Mouse (Mus musculus) gastrocnemius, adult 8-10 months (tissue): Measurements from ENCODE around the gene Ppdpf. TPM values are rescaled to one million over a fixed set of nuclear protein-coding genes. Genes with fewer than 3 reads are reported as not detected.
A peak's percentile ranks its signal among the peaks of the same experiment; 100 is the strongest.

Experiments used
- DNase-seq, 2 experiments: peaks; one replicate each; pipeline ENCODE4 v3.0.0; 2022; ENCODE audit warnings: low spot score in 2 of 2
- total RNA-seq, 4 experiments: library from RNA; stranded (reverse); gene quantifications; 2 replicates each; pipeline ENCODE4 v1.2.4; 2022

Ppdpf gene
- total RNA-seq, 4 experiments from 2014 or later, result 38.4 to 43.8 (median 40.1) TPM

- DNase-seq, result no peak
Measured at GRCm38 (mm10) chr2:181216037-181216436, 29.0 kb downstream of the Ppdpf start.

GRCm38 (mm10) chr2:181218881-181219485 lies 31.9 kb downstream of the Ppdpf start:
- DNase-seq, result no peak

GRCm38 (mm10) chr2:181219538-181220216 lies 32.6 kb downstream of the Ppdpf start, which contains the start of gene Fndc11:
TSS of gene Fndc11 (plus strand) at chr2:181220013.
- DNase-seq, result peak in 1 of 2 experiments; percentile 53

- no peak for DNase-seq
Measured at GRCm38 (mm10) chr2:181220361-181220760, 33.3 kb downstream of the Ppdpf start.

GRCm38 (mm10) chr2:181224994-181225393 lies 37.9 kb downstream of the Ppdpf start:
- no peak for DNase-seq

GRCm38 (mm10) chr2:181227122-181227521 lies 40.1 kb downstream of the Ppdpf start:
- DNase-seq, result no peak

GRCm38 (mm10) chr2:181228335-181228734 lies 41.3 kb downstream of the Ppdpf start:
- DNase-seq, result no peak

GRCm38 (mm10) chr2:181231171-181231570 lies 44.1 kb downstream of the Ppdpf start:
- DNase-seq, result no peak

GRCm38 (mm10) chr2:181233443-181233842 lies 46.4 kb downstream of the Ppdpf start:
- DNase-seq, result no peak

GRCm38 (mm10) chr2:181234680-181235079 lies 47.6 kb downstream of the Ppdpf start:
- no peak for DNase-seq

- DNase-seq, result no peak
Measured at GRCm38 (mm10) chr2:181235681-181236566, 48.9 kb downstream of the Ppdpf start.

GRCm38 (mm10) chr2:181237251-181238014 lies 50.4 kb downstream of the Ppdpf start:
- DNase-seq, result no peak

- no peak for DNase-seq
Measured at GRCm38 (mm10) chr2:181238091-181238610, 51.1 kb downstream of the Ppdpf start.

Other genes with a start within 250 kb of the Ppdpf start
- gene Nkain4, start 232.5 kb upstream of the Ppdpf start, total RNA-seq, result 1 to 10 TPM in 1 of 4 experiments, not detected in 3; 1.4 TPM
- gene Arfgap1, start 220.0 kb upstream of the Ppdpf start, total RNA-seq, result 10 to 100 TPM; 31.7 to 34.2 (median 33.0) TPM
- gene Col20a1, start 200.7 kb upstream of the Ppdpf start, total RNA-seq, result 1 to 10 TPM in 2 of 4 experiments, under 1 TPM in 2; 0.75 to 1.8 (median 1.2) TPM
- under 1 TPM in 2 of 4 experiments, not detected in 2; 0.09 to 0.15 TPM for gene Chrna4, start 143.7 kb upstream of the Ppdpf start, total RNA-seq
- gene Kcnq2, start 51.9 kb upstream of the Ppdpf start, total RNA-seq, result under 1 TPM in 2 of 4 experiments, not detected in 2; 0.15 to 0.19 TPM
- gene Eef1a2, start 30.2 kb upstream of the Ppdpf start, total RNA-seq, result 1,000 to 10,000 TPM; 1,913 to 2,067 (median 2,007) TPM
- gene Ptk6, start 15.5 kb downstream of the Ppdpf start, total RNA-seq, result not detected
- gene Srms, start 25.9 kb downstream of the Ppdpf start, total RNA-seq, result under 1 TPM in 2 of 4 experiments, not detected in 2; 0.22 to 0.24 TPM
- gene Fndc11, start 32.8 kb downstream of the Ppdpf start, total RNA-seq, result not detected
- 1 to 10 TPM; 1.4 to 1.8 (median 1.6) TPM for gene Helz2, start 54.8 kb downstream of the Ppdpf start, total RNA-seq
- 1 to 10 TPM; 6.8 to 9.8 (median 7.9) TPM for gene Gmeb2, start 100.8 kb downstream of the Ppdpf start, total RNA-seq
- gene Stmn3, start 127.3 kb downstream of the Ppdpf start, total RNA-seq, result not detected
- 10 to 100 TPM in 1 of 4 experiments, 1 to 10 TPM in 3; 8.4 to 12.9 (median 9.0) TPM for gene Rtel1, start 132.5 kb downstream of the Ppdpf start, total RNA-seq
- 10 to 100 TPM in 2 of 4 experiments, 1 to 10 TPM in 2; 9.3 to 11.2 (median 10.3) TPM for gene Zgpat, start 177.7 kb downstream of the Ppdpf start, total RNA-seq
- 10 to 100 TPM; 20.9 to 25.1 (median 23.8) TPM for gene Arfrp1, start 178.2 kb downstream of the Ppdpf start, total RNA-seq
- 1 to 10 TPM; 2.2 to 4.0 (median 3.0) TPM for gene Lime1, start 192.8 kb downstream of the Ppdpf start, total RNA-seq